Mouse (Mus musculus) limb, embryonic 11.5 days (tissue): ENCODE measurements at regions not wholly inside any gene's neighbourhood (a gene's known extent, or its start where the extent isn't known, plus 50 kb on each side); places are given as distances from the start of the nearest gene placed in this dataset.

Experiments
- ATAC-seq: fragments of 200-750 bp; cut with Nextera tagmentation; 2 replicates; pipeline ENCODE4 v1.8.0; 2017; ENCODE audit warnings: low read depth; ENCODE audit not compliant: insufficient number of reproducible peaks, low FRiP score, low TSS enrichment
- DNase-seq: peaks from one replicate; pipeline ENCODE4 v3.0.0-alpha.2; 2015; ENCODE audit warnings: low spot score
- H3K27ac ChIP-seq: fragments of 300-500 bp; sonication (generic); replicated peaks from 2 replicates; pipeline ENCODE4 v1.5.1; 2014; ENCODE audit warnings: low read depth, mild to moderate bottlenecking, low read length
- H3K27me3 ChIP-seq: fragments of 300-500 bp; sonication (generic); 2 replicates; pipeline ENCODE4 v1.6.1; 2014; ENCODE audit warnings: mild to moderate bottlenecking, low read length, mixed read lengths; ENCODE audit not compliant: control insufficient read depth, insufficient read depth
- H3K36me3 ChIP-seq: fragments of 300-500 bp; sonication (generic); 2 replicates; pipeline ENCODE4 v1.6.1; 2014; ENCODE audit warnings: mild to moderate bottlenecking, low read length, moderate library complexity, mixed read lengths; ENCODE audit not compliant: control insufficient read depth, insufficient read depth
- H3K4me1 ChIP-seq: fragments of 300-500 bp; sonication (generic); 2 replicates; pipeline ENCODE4 v1.6.1; 2014; ENCODE audit warnings: low read length, mixed read lengths; ENCODE audit not compliant: control insufficient read depth, insufficient read depth
- H3K4me2 ChIP-seq: fragments of 300-500 bp; sonication (generic); 2 replicates; pipeline ENCODE4 v1.6.1; 2014; ENCODE audit warnings: low read depth, mild to moderate bottlenecking, moderate library complexity; ENCODE audit not compliant: severe bottlenecking
- H3K4me3 ChIP-seq: fragments of 300-500 bp; sonication (generic); 2 replicates; pipeline ENCODE4 v1.5.1; 2014; ENCODE audit warnings: low read depth, low read length
- H3K9ac ChIP-seq: fragments of 300-500 bp; sonication (generic); 2 replicates; pipeline ENCODE4 v1.6.1; 2014; ENCODE audit warnings: mild to moderate bottlenecking, low read length
- H3K9me3 ChIP-seq: fragments of 300-500 bp; sonication (generic); 2 replicates; pipeline ENCODE4 v1.6.1; 2016; ENCODE audit warnings: low read length; ENCODE audit not compliant: control insufficient read depth
- WGBS: fragments of 180-500 bp; shearing (Covaris S2); extraction: QIAGEN DNeasy Blood & Tissue Kit; methylation state at CpG from one replicate; pipeline ENCODE4 v1.1.7; 2014; 5-methylcytosine and 5-hydroxymethylcytosine counted together

- Histone ChIP-seq H3K36me3 (no peaks in the 10 kb centered on the region), H3K27ac (no peak overlapping the region), H3K4me3 (no peak overlapping the region), H3K4me1 (no peaks in the 10 kb centered on the region), H3K27me3 (no peaks in the 10 kb centered on the region), H3K9me3 (no peaks in the 10 kb centered on the region), H3K4me2 (no peak overlapping the region), H3K9ac (no peak overlapping the region)
- ATAC-seq (no peak), DNase-seq (no peak)
- WGBS, result 64% methylated on average over 2 of the region's 2 CpGs
Observed at GRCm38 (mm10) chr17:81210389-81210788, 145.5 kb upstream of the Thumpd2 start.

- Histone ChIP-seq H3K36me3 (no peaks in the 10 kb centered on the region), H3K9me3 (no peaks in the 10 kb centered on the region), H3K4me1 (no peaks in the 10 kb centered on the region), H3K27ac (no peak overlapping the region), H3K4me3 (no peak overlapping the region), H3K4me2 (no peak overlapping the region), H3K9ac (no peak overlapping the region), H3K27me3 (no peaks in the 10 kb centered on the region)
- WGBS, result 84% methylated on average over 3 of the region's 3 CpGs
- DNase-seq (no peak), ATAC-seq (no peak)
Observed at GRCm38 (mm10) chr17:81209323-81209722, 144.4 kb upstream of the Thumpd2 start.

- no peaks in the 10 kb centered on the region for H3K9me3 ChIP-seq
- H3K4me2 ChIP-seq, result no peak overlapping the region
- no peak overlapping the region for H3K27ac ChIP-seq
- H3K4me1 ChIP-seq, result no peaks in the 10 kb centered on the region
- H3K27me3 ChIP-seq, result no peaks in the 10 kb centered on the region
- 65% methylated on average over 8 of the region's 8 CpGs for WGBS
- H3K4me3 ChIP-seq, result no peak overlapping the region
- no peak for ATAC-seq
- H3K9ac ChIP-seq, result no peak overlapping the region
- no peak for DNase-seq
- H3K36me3 ChIP-seq, result no peaks in the 10 kb centered on the region
Observed at GRCm38 (mm10) chr17:81201052-81201451, 136.2 kb upstream of the Thumpd2 start.

- WGBS, result 65% methylated on average over 10 of the region's 10 CpGs
- no peaks in the 10 kb centered on the region for H3K36me3 ChIP-seq
- no peak for ATAC-seq
- no peak overlapping the region for H3K9ac ChIP-seq
- no peaks in the 10 kb centered on the region for H3K9me3 ChIP-seq
- H3K4me1 ChIP-seq, result no peaks in the 10 kb centered on the region
- H3K4me3 ChIP-seq, result no peak overlapping the region
- H3K4me2 ChIP-seq, result no peak overlapping the region
- peak; percentile 32 for DNase-seq
- no peak overlapping the region for H3K27ac ChIP-seq
- no peaks in the 10 kb centered on the region for H3K27me3 ChIP-seq
Observed at GRCm38 (mm10) chr17:81194006-81194405, 129.1 kb upstream of the Thumpd2 start.

- Histone ChIP-seq H3K9ac (no peak overlapping the region), H3K4me3 (no peak overlapping the region), H3K9me3 (no peaks in the 10 kb centered on the region), H3K27me3 (no peaks in the 10 kb centered on the region), H3K4me2 (no peak overlapping the region), H3K36me3 (no peaks in the 10 kb centered on the region), H3K4me1 (no peaks in the 10 kb centered on the region), H3K27ac (no peak overlapping the region)
- ATAC-seq (no peak), DNase-seq (peak; percentile 82)
- 47% methylated on average over 8 of the region's 8 CpGs for WGBS
Observed at GRCm38 (mm10) chr17:81193230-81193871, 128.5 kb upstream of the Thumpd2 start.

GRCm38 (mm10) chr17:81189996-81190395, 125.1 kb upstream of the Thumpd2 start:
- Histone ChIP-seq H3K4me3 (no peak overlapping the region), H3K27me3 (no peaks in the 10 kb centered on the region), H3K27ac (no peak overlapping the region), H3K4me1 (no peaks in the 10 kb centered on the region), H3K36me3 (no peaks in the 10 kb centered on the region), H3K9me3 (no peaks in the 10 kb centered on the region), H3K4me2 (no peak overlapping the region), H3K9ac (no peak overlapping the region)
- WGBS, result 40% methylated on average over 4 of the region's 4 CpGs
- ATAC-seq, result 0 out of 2 replicates have a peak, but pooled peaks have one; percentile 34
- DNase-seq, result peak; percentile 55

GRCm38 (mm10) chr17:81185685-81186084, 120.8 kb upstream of the Thumpd2 start:
- no peak overlapping the region for H3K9ac ChIP-seq
- H3K4me2 ChIP-seq, result no peak overlapping the region
- H3K4me3 ChIP-seq, result no peak overlapping the region
- WGBS, result 80% methylated on average over 1 of the region's 1 CpGs
- DNase-seq (no peak), ATAC-seq (no peak)
- H3K4me1 ChIP-seq, result no peaks in the 10 kb centered on the region
- H3K36me3 ChIP-seq, result no peaks in the 10 kb centered on the region
- H3K27me3 ChIP-seq, result no peaks in the 10 kb centered on the region
- H3K9me3 ChIP-seq, result no peaks in the 10 kb centered on the region
- H3K27ac ChIP-seq, result no peak overlapping the region

GRCm38 (mm10) chr17:81180813-81181424, 116.0 kb upstream of the Thumpd2 start:
- no peak overlapping the region for H3K4me3 ChIP-seq
- no peak overlapping the region for H3K4me2 ChIP-seq
- ATAC-seq (no peak), DNase-seq (no peak)
- no peaks in the 10 kb centered on the region for H3K27me3 ChIP-seq
- WGBS, result 90% methylated on average over 8 of the region's 8 CpGs
- no peaks in the 10 kb centered on the region for H3K9me3 ChIP-seq
- no peak overlapping the region for H3K9ac ChIP-seq
- H3K36me3 ChIP-seq, result no peaks in the 10 kb centered on the region
- H3K27ac ChIP-seq, result no peak overlapping the region
- no peaks in the 10 kb centered on the region for H3K4me1 ChIP-seq

GRCm38 (mm10) chr17:81176306-81176705, 111.4 kb upstream of the Thumpd2 start:
- Histone ChIP-seq H3K4me3 (no peak overlapping the region), H3K9ac (no peak overlapping the region), H3K4me2 (no peak overlapping the region), H3K9me3 (no peaks in the 10 kb centered on the region), H3K36me3 (no peaks in the 10 kb centered on the region), H3K4me1 (no peaks in the 10 kb centered on the region), H3K27me3 (no peaks in the 10 kb centered on the region), H3K27ac (no peak overlapping the region)
- ATAC-seq, result no peak
- 97% methylated on average over 3 of the region's 3 CpGs for WGBS
- DNase-seq, result no peak
